Mouse (Mus musculus) neural tube, postnatal 0 days (tissue): ENCODE results near the gene Cyp2u1. TPM values are rescaled to one million over a fixed set of nuclear protein-coding genes. Genes with fewer than 3 reads are reported as not detected.

Experiments
- polyA plus RNA-seq: library from polyadenylated mRNA; unstranded; fragments of >200 nt; fragmentation: Nextera tagmentation; extraction: Ambion mirVana; gene quantifications from 2 replicates; pipeline ENCODE4 v1.2.1, GENCODE M21; 2015

Gene Cyp2u1
- polyA plus RNA-seq, result 11.4 and 15.4 TPM in 2 replicates

DNA sequence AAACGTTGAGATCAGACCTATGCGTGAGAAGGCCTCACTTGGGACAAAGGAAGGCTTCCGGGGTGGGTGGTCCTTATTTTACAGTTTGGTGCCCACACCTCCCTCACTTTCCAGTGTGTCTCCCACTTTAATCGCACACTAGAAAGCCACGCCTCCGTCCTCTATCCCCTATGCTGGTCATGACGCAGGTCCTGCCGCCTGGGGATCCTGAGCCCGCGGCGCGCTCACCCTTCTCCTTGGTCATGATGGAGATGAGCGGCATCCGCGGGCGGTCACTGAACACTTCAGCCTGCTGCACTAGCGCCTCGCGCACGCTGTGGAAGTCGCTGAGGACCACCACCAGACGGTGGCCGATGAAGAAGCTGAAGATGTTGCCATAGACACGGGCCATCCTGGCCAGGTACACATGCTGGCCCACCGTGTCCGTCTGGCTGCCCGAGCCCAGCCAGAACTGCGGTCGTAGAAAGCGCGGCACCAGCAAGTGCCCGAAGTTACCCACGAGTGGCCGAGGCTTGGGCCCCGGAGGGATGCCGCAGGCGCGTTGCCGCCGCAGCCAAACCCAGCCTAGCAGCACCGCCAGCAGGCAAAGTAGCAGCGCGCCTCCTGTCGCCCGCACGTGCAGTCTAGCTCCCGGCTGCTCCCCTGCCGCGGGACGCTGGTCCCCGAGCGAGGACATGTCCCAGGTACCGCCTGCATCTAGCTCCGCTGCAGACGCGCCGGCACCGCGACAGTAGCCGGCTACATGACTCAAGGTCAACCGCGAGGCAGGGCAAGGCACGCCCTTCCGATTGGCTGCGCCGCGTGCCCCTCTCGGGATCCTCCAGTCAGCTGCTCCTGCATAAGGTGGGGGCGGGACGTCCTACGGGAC, at the start of gene Cyp2u1:
Gene Cyp2u1 (minus strand): TSS at position 776 of the 868 bp plus-strand sequence.

GRCm38 (mm10) chr3:131271559-131272373, 31.3 kb downstream of the Cyp2u1 start, which contains the start of gene Hadh:
Hadh (minus strand) TSS chr3:131272101.

Other genes with a start within 250 kb of the Cyp2u1 start
- 5.3 and 6.0 TPM in 2 replicates for gene Lef1, start 192.8 kb downstream of the Cyp2u1 start, polyA plus RNA-seq
- 37.9 and 38.3 TPM in 2 replicates for gene Hadh, start 31.1 kb downstream of the Cyp2u1 start, polyA plus RNA-seq
- 3.0 and 3.2 TPM in 2 replicates for gene Sgms2, start 188.2 kb upstream of the Cyp2u1 start, polyA plus RNA-seq